Mouse (Mus musculus) stomach, postnatal 0 days (tissue): ENCODE results near the gene Gtf2ird1. TPM values are rescaled to one million over a fixed set of nuclear protein-coding genes. Genes with fewer than 3 reads are reported as not detected.
A peak's percentile ranks its signal among the peaks of the same experiment; 100 is the strongest.
"Not testable (repeated sequence)": the region's sequence is repeated elsewhere in the genome, so short reads cannot be mapped to it uniquely, and the experiment has no call there.

Experiments used
- ATAC-seq: fragments of 200-750 bp; cut with Nextera tagmentation; 2 replicates; pipeline ENCODE4 v1.8.0; 2017; ENCODE audit not compliant: low FRiP score, low TSS enrichment
- DNase-seq: peaks from one replicate; pipeline ENCODE4 v3.0.0-alpha.2; 2016; ENCODE audit warnings: low spot score
- H3K27ac ChIP-seq: fragments of 300-500 bp; sonication (generic); replicated peaks from 2 replicates; pipeline ENCODE4 v1.5.1; 2014; ENCODE audit warnings: mild to moderate bottlenecking, control low read depth
- H3K27me3 ChIP-seq: fragments of 300-500 bp; sonication (generic); 2 replicates; pipeline ENCODE4 v1.6.1; 2014; ENCODE audit warnings: low read length; ENCODE audit not compliant: control insufficient read depth, insufficient read depth
- H3K36me3 ChIP-seq: fragments of 300-500 bp; sonication (generic); 2 replicates; pipeline ENCODE4 v1.6.1; 2014; ENCODE audit warnings: low read length, mixed read lengths; ENCODE audit not compliant: control insufficient read depth, insufficient read depth
- H3K4me1 ChIP-seq: fragments of 300-500 bp; sonication (generic); replicated peaks from 2 replicates; pipeline ENCODE4 v1.6.1; 2014; ENCODE audit warnings: antibody characterized with exemption; ENCODE audit not compliant: control insufficient read depth, insufficient read depth
- H3K4me2 ChIP-seq: fragments of 300-500 bp; sonication (generic); replicated peaks from 2 replicates; pipeline ENCODE4 v1.6.1; 2014; ENCODE audit warnings: low read depth, mild to moderate bottlenecking, control low read depth, moderate library complexity
- H3K4me3 ChIP-seq: fragments of 300-500 bp; sonication (generic); 2 replicates; pipeline ENCODE4 v1.5.1; 2014; ENCODE audit warnings: low read depth, low read length, control low read depth
- H3K9ac ChIP-seq: fragments of 300-500 bp; sonication (generic); 2 replicates; pipeline ENCODE4 v1.6.1; 2014; ENCODE audit warnings: mild to moderate bottlenecking, low read length, control low read depth, mixed read lengths
- H3K9me3 ChIP-seq: fragments of 300-500 bp; sonication (generic); 2 replicates; pipeline ENCODE4 v1.6.1; 2016; ENCODE audit warnings: low read length; ENCODE audit not compliant: control insufficient read depth
- CTCF ChIP-seq: IDR thresholded peaks from 2 replicates; pipeline ENCODE4 v1.5.1; 2016; ENCODE audit warnings: antibody characterized with exemption, low read depth, mild to moderate bottlenecking, moderate library complexity
- EP300 ChIP-seq: optimal IDR thresholded peaks from 2 replicates; pipeline ENCODE3; 2016; ENCODE audit warnings: antibody characterized with exemption
- WGBS: fragments of 180-500 bp; shearing (Covaris S2); extraction: QIAGEN DNeasy Blood & Tissue Kit; methylation state at CpG from one replicate; pipeline ENCODE4 v1.1.7; 2014; 5-methylcytosine and 5-hydroxymethylcytosine counted together
- polyA plus RNA-seq: library from polyadenylated mRNA; unstranded; fragments of >200 nt; fragmentation: Nextera tagmentation; extraction: Ambion mirVana; gene quantifications from 2 replicates; pipeline ENCODE4 v1.2.1, GENCODE M21; 2015

The Gtf2ird1 gene
- polyA plus RNA-seq, 1 experiment from 2014 or later = 42.4 TPM

- no peaks in the 10 kb centered on the region for H3K4me1 ChIP-seq
- no peak overlapping the region for H3K4me3 ChIP-seq
- no peak overlapping the region for H3K9ac ChIP-seq
- no peak overlapping the region for H3K4me2 ChIP-seq
- 7% methylated on average over 10 of the region's 10 CpGs for WGBS
- H3K36me3 ChIP-seq = no peaks in the 10 kb centered on the region
- DNase-seq (peak; percentile 91), ATAC-seq (peak; percentile 94)
- TF ChIP-seq EP300 (no peak), CTCF (no peak)
- H3K27me3 ChIP-seq = no peaks in the 10 kb centered on the region
- H3K27ac ChIP-seq = no peak overlapping the region
- no peaks in the 10 kb centered on the region for H3K9me3 ChIP-seq
Observed at GRCm38 (mm10) chr5:134350660-134351059, 105.9 kb downstream of the Gtf2ird1 start.

- Histone ChIP-seq H3K27me3 (no peaks in the 10 kb centered on the region), H3K9me3 (no peaks in the 10 kb centered on the region), H3K27ac (no peak overlapping the region), H3K4me2 (no peak overlapping the region), H3K4me1 (no peaks in the 10 kb centered on the region), H3K9ac (no peak overlapping the region), H3K36me3 (no peaks in the 10 kb centered on the region), H3K4me3 (no peak overlapping the region)
- ATAC-seq (no peak), DNase-seq (no peak)
- TF ChIP-seq EP300 (no peak), CTCF (peak; percentile 71)
- WGBS = 76% methylated on average over 2 of the region's 2 CpGs
Observed at GRCm38 (mm10) chr5:134347066-134347465, 109.5 kb downstream of the Gtf2ird1 start.

- H3K27me3 ChIP-seq = no peaks in the 10 kb centered on the region
- no peak overlapping the region for H3K27ac ChIP-seq
- ATAC-seq (peak; percentile 72), DNase-seq (peak; percentile 82)
- WGBS = 69% methylated on average over 9 of the region's 9 CpGs
- H3K4me1 ChIP-seq = no peaks in the 10 kb centered on the region
- no peak overlapping the region for H3K4me2 ChIP-seq
- no peaks in the 10 kb centered on the region for H3K36me3 ChIP-seq
- H3K4me3 ChIP-seq = no peak overlapping the region
- TF ChIP-seq EP300 (no peak), CTCF (peak; percentile 70)
- no peaks in the 10 kb centered on the region for H3K9me3 ChIP-seq
- H3K9ac ChIP-seq = no peak overlapping the region
Observed at GRCm38 (mm10) chr5:134345449-134345848, 111.1 kb downstream of the Gtf2ird1 start.

- ATAC-seq (no peak), DNase-seq (no peak)
- no peak overlapping the region for H3K4me3 ChIP-seq
- H3K4me1 ChIP-seq = no peaks in the 10 kb centered on the region
- no peaks in the 10 kb centered on the region for H3K36me3 ChIP-seq
- TF ChIP-seq CTCF (no peak), EP300 (no peak)
- no peak overlapping the region for H3K4me2 ChIP-seq
- no peak overlapping the region for H3K9ac ChIP-seq
- no peak overlapping the region for H3K27ac ChIP-seq
- 82% methylated on average over 8 of the region's 8 CpGs for WGBS
- no peaks in the 10 kb centered on the region for H3K9me3 ChIP-seq
- no peaks in the 10 kb centered on the region for H3K27me3 ChIP-seq
Observed at GRCm38 (mm10) chr5:134344076-134344475, 112.4 kb downstream of the Gtf2ird1 start.

- not testable (repeated sequence) for H3K4me1 ChIP-seq, H3K9ac ChIP-seq, H3K36me3 ChIP-seq, H3K27ac ChIP-seq, H3K4me2 ChIP-seq, ATAC-seq, DNase-seq, H3K27me3 ChIP-seq, H3K4me3 ChIP-seq, H3K9me3 ChIP-seq
- 80% methylated on average over 4 of the region's 4 CpGs for WGBS
Observed at GRCm38 (mm10) chr5:134343530-134343929, 113.0 kb downstream of the Gtf2ird1 start.

- H3K9me3 ChIP-seq = no peaks in the 10 kb centered on the region
- ATAC-seq = peak; percentile 22; the same call in 1 of the 2 replicates
- no peaks in the 10 kb centered on the region for H3K4me1 ChIP-seq
- DNase-seq = no peak
- H3K27me3 ChIP-seq = no peaks in the 10 kb centered on the region
- H3K27ac ChIP-seq = no peak overlapping the region
- WGBS = 70% methylated on average over 18 of the region's 18 CpGs
- no peak for TF ChIP-seq EP300
- TF ChIP-seq CTCF = peak; percentile 29
- no peak overlapping the region for H3K4me3 ChIP-seq
- H3K9ac ChIP-seq = no peak overlapping the region
- no peaks in the 10 kb centered on the region for H3K36me3 ChIP-seq
- no peak overlapping the region for H3K4me2 ChIP-seq
Observed at GRCm38 (mm10) chr5:134342503-134343205, 113.9 kb downstream of the Gtf2ird1 start.
